Mouse (Mus musculus) hematopoietic stem cell, adult 5-6 weeks (primary cell): ENCODE results near the gene Pdlim1. TPM values are rescaled to one million over a fixed set of nuclear protein-coding genes. Genes with fewer than 3 reads are reported as not detected.
A peak's percentile ranks its signal among the peaks of the same experiment; 100 is the strongest.

ENCODE experiments used
- ATAC-seq, 2 experiments: fragments of 125-278 bp in 1 of 2; replicated peaks in 1 of 2; 2 replicates each; pipeline ENCODE4 v1.8.0; 2016 to 2017; ENCODE audit warnings: inconsistent platforms in 2 of 2, mild to moderate bottlenecking in 2 of 2, moderate number of reproducible peaks in 2 of 2, low read depth in 1 of 2, moderate TSS enrichment in 1 of 2; ENCODE audit not compliant: low FRiP score in 2 of 2, poor library complexity in 2 of 2, severe bottlenecking in 2 of 2, insufficient read depth in 1 of 2, low TSS enrichment in 1 of 2
- total RNA-seq: library from RNA; stranded (forward); fragments of 172-1452, 232-1000 nt; gene quantifications from 2 replicates; pipeline ENCODE4 v1.2.3, GENCODE M21; 2017

Gene Pdlim1
- total RNA-seq, 1 experiment from 2014 or later, result 59.8 TPM

DNA sequence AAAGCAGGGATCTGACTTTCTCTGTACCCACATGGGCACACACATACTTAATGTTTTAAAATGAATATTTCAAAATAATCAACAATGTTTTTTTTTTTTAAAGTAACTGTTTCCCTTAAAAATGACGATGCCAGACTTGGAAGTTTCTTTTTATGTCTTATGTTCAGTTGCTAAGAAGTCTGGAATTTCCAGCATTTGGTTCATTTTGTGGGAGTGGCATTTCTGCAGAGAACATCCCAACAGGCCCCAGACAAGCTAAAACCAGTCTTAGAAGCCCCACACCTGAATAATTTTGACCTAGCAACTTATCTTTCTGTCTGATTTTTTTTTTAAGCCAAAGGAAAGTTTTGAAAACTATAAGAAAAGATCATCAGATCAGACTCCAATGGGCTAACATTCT lies 16.1 kb downstream of the Pdlim1 start:
- ATAC-seq, result no peak

DNA sequence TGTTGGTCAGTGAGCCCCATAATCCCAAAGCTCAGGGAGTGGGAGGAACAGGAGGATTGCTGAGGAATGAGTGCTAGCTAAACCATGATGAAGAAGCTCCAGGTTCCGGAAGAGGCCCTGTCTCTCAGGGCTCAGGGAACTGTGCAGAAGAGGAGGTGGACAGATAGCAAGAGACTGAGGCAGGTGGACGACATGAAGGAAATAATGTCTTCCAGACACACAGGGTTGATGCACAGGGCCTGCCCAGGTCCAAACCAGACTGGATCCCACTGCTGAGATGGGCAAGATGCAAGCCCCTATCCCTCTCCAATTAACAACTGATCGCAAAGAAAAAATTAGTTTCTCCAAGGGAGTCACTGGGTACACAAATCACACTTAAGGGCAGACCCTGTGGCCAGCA lies 16.9 kb downstream of the Pdlim1 start:
- no peak for ATAC-seq

DNA sequence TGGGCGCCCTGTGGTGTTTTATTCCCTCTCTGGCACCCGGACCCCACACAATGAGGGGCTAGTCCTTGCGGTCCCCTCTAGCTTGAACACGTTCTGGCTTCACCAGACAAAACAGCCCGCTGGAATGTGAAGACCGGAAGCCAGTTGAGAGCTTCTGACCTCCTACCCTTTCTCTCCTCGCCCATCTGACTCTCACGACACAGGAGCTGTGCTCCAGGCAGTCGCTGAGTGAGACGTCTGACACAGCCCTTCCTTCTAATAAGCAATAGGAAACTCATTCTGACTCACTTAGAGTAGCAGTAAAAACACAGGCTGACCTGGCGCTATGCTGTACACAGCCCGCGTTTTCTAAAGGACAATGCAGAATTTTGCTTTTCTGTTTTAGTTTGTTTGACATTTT lies 17.9 kb downstream of the Pdlim1 start:
- no peak for ATAC-seq

GRCm38 (mm10) chr19:40251115-40251514 lies 20.5 kb downstream of the Pdlim1 start:
- ATAC-seq, result no peak

DNA sequence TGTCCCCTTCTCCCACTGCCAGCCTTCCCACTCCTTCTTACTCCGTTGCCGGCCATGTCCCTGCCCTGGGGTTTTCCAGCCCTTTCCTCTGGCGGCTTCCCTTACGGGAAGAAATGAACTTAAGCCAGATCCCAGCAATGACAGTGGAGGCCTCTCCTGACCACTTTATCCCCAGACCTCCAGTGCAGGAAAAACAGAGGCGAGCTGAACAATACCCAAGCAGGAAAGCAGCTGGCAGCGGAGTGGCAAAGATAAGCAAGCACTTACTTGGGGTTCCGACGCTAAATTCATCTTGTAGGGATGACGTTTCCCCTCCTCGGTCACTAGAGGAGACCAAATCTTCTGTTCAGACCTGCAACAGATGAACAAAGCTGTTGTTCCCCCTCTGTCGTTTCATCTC lies 22.3 kb downstream of the Pdlim1 start:
- ATAC-seq, result peak; percentile 27 to 41; a peak in 1 of 4 replicates

DNA sequence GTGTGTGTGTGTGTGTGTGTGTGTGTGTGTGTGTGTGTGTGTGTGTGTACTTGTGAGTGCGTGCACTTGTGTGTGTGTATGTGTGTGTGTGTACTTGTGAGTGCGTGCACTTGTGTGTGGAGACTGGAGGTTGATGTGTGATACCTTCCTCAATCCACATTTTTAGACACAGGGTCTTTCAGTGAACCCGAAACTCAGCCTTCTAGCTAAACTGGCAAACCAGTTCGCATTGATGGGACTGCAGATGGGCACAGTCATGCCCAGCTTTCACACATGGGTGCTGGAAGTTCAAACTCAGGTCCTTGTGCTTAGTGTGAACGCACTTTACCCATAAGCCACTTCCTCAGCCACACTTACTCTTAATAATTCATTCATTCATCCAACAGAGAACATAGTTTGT lies 23.2 kb downstream of the Pdlim1 start:
- ATAC-seq, result no peak

DNA sequence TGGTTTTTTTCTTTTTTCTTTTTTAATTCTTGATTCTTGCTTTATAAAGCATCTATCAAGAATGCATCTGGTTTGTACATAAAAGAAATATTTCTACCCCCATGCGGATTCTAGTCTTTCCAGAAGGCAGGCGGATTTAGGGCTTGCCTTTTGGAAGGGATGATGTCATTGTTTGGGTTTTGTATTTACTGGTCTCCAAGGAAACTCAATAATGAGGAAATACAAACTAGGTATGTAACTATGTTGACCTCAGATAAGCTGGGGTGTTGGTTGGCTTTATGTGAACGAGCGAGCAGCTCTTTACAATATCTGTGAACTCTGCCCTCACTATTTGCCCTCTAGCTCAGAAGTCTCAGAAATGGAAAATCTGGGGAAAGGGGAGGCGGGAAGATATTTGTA lies 24.4 kb downstream of the Pdlim1 start:
- no peak for ATAC-seq

DNA sequence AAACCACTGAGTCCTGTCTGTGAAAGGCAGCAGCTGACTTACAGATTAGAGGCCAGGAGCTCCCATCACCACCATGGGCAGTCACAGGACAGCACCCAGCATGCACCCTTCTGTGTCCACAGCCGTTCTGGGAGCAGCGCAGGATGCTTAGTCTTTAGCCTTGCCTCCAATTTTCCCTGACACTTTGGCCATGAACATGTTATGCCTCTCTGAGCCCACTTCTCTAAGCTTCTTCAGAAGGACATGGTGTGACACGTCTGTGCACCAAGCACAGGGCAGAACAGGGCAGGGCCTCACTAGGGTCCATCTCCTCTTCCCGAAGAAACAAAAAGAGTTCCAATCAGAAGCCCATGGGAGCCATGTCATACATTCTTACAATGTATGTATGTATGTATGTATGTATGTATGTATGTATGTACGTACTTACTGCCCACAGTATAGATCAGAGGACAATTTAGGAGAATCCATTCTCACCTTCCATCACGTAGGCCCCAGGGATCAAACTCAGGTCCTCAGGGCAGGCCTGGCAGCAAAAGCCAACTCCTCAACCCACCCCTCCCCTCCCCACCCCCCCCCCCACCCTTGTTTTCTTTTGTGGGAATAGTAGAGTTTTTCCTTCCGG lies 24.9 kb downstream of the Pdlim1 start:
- no peak for ATAC-seq

DNA sequence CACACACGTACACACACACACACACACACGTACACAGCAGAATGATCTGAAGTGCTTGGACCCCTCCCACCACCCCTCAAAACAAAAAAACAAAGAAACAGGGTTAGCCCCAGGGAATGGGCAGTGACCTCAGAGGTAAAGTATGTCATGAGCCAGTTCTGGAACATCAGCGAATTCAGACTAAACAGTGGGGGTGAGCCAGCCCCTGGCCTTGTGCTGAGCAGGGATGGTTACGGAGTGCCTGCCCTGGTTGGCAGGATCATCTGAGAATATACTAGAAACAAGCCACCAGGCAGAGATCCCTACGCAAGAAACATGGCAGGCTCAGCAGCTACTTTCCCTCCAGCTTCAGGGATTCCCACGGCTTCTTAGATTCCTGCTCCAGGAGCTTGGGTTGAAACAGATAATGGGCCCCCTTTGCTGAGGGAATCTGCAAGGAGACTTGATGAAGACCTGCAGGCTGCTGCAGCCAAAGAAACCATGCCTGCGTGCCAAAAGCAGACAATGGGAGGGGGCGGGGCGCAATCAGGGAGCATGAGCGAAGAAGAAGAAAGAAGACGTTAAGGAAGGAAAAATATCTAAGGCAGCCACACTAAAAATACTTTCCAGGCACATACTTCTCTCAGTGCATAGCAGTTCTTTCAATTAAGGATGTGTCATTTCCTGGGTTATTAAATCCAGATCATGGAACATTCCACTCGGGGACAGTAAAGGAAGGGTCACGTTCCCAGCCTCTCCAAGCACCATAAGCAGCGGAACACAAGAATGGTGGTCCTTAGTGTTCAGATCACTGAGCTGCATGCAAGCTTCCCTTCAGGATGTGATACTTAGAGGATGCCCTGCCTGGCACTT lies 30.6 kb downstream of the Pdlim1 start:
- no peak for ATAC-seq

DNA sequence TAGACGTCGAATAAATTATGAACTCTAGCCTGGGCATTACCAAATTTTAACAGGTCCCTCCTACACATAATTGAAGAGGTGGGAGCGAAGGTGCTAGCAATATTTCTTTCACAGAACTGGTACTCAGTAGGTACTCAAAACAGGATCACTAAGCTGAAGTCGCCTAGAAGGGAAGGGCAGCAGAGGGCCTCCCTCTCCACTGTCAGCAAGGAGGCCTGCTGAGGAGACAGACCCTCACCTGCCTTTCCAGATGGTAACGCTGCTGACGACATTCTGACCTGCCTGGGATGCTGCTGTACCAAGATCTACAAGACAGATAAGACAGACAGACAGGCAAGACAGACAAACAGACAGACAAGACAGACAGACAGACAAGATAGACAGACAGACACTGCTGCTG lies 31.3 kb downstream of the Pdlim1 start:
- ATAC-seq, result no peak

- peak; percentile 84 to 95 for ATAC-seq
These were observed 33.3 kb downstream of the Pdlim1 start for GRCm38 (mm10) chr19:40238175-40238850.

DNA sequence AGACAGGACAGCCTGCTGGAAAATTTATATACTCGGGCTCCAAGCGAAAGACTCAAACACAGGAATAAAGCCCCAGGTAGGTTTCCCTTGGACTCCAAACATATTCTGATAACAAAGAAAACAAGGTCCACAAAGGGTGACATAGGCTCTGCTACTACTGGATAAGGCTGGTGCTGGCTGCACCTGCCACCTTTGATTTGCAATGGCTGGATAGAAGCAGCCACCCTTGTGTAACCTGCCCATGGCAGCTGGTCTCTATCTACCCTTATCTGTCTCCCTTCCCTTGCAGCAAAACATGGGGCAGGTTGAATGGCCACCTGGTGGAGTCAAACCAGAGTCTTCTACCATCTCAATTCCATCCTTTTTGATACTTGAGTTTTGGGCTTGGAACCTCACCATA lies 39.1 kb downstream of the Pdlim1 start:
- ATAC-seq, result no peak

- peak; percentile 27 to 48; a peak in 1 of 4 replicates for ATAC-seq
These were observed 39.7 kb downstream of the Pdlim1 start for GRCm38 (mm10) chr19:40231825-40232541.

- no peak for ATAC-seq
These were observed 40.4 kb downstream of the Pdlim1 start for GRCm38 (mm10) chr19:40231074-40231738.

DNA sequence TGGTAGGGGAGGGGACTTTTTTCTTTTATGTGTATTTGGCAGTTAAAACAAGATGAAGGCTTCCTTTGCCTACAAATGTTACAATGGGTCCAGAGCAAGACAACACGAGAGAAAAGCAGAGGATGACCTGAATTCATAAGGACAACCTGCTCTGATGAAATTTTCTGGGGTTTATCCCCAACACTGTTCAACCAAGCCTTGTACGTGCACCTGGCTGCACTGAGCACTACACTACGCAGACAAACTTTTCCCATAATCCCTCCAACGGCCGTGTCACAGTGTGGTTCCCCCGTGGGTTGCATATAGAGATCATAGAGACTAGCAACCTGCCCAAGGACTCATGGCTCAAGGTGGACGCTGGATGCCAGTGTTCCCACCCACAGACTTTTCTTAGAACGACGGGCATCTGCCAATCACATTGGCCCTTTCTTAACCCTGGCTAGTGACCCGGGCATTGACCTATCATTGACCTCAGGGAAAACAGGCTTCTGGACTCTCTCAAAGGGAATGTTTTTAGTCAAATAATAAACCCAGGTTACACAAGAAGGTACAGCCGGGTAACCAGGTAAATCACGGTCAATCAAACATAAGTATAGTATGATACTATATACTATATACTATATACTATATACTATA lies 45.0 kb downstream of the Pdlim1 start:
- ATAC-seq, result no peak

- ATAC-seq, result no peak
These were observed 45.9 kb downstream of the Pdlim1 start for GRCm38 (mm10) chr19:40225761-40226110.
